Mouse (Mus musculus): Measurements from ENCODE around the gene C77080. TPM values are rescaled to one million over a fixed set of nuclear protein-coding genes. Genes with fewer than 3 reads are reported as not detected.

Gene C77080
- total RNA-seq, 2 experiments from 2014 or later, result 2.6 to 4.9 TPM

GRCm38 (mm10) chr4:129239075-129239474 lies 22.1 kb downstream of the C77080 start:
- peak; percentile 66 for DNase-seq

- no peak for DNase-seq
Observed at GRCm38 (mm10) chr4:129238579-129239016, 22.6 kb downstream of the C77080 start.

GRCm38 (mm10) chr4:129237843-129238441 lies 23.3 kb downstream of the C77080 start:
- no peak for DNase-seq

GRCm38 (mm10) chr4:129236236-129236813 lies 24.9 kb downstream of the C77080 start:
- no peak for DNase-seq

GRCm38 (mm10) chr4:129235147-129235546 lies 26.1 kb downstream of the C77080 start:
- DNase-seq, result no peak

- DNase-seq, result no peak
Observed at GRCm38 (mm10) chr4:129234488-129234887, 26.7 kb downstream of the C77080 start.

- DNase-seq, result no peak
Observed at GRCm38 (mm10) chr4:129232561-129233360, 28.4 kb downstream of the C77080 start.

- DNase-seq, result no peak
Observed at GRCm38 (mm10) chr4:129231594-129232450, 29.4 kb downstream of the C77080 start.

- DNase-seq, result no peak
Observed at GRCm38 (mm10) chr4:129230926-129231325, 30.3 kb downstream of the C77080 start.

GRCm38 (mm10) chr4:129227985-129228381 lies 33.2 kb downstream of the C77080 start:
- no peak for DNase-seq

GRCm38 (mm10) chr4:129227170-129227984 lies 33.8 kb downstream of the C77080 start:
- DNase-seq, result no peak

GRCm38 (mm10) chr4:129226441-129226963 lies 34.7 kb downstream of the C77080 start:
- DNase-seq, result no peak

- no peak for DNase-seq
Observed at GRCm38 (mm10) chr4:129225315-129225714, 35.9 kb downstream of the C77080 start.

GRCm38 (mm10) chr4:129223421-129224281 lies 37.6 kb downstream of the C77080 start:
- peak; percentile 39 for DNase-seq

- DNase-seq, result peak; percentile 30
Observed at GRCm38 (mm10) chr4:129222019-129222925, 38.9 kb downstream of the C77080 start.

- DNase-seq, result no peak
Observed at GRCm38 (mm10) chr4:129221097-129222010, 39.9 kb downstream of the C77080 start.

- DNase-seq, result no peak
Observed at GRCm38 (mm10) chr4:129220376-129221089, 40.7 kb downstream of the C77080 start.
